Mouse (Mus musculus): ENCODE measurements at regions not wholly inside any gene's neighbourhood (a gene's known extent, or its start where the extent isn't known, plus 50 kb on each side); places are given as distances from the start of the nearest gene placed in this dataset.

GRCm38 (mm10) chr1:71900106-71901074 is 247.4 kb upstream of the Fn1 start:
- DNase-seq = no peak

- DNase-seq = no peak
Measured at GRCm38 (mm10) chr1:71899128-71899527, 246.1 kb upstream of the Fn1 start.

GRCm38 (mm10) chr1:71898198-71898597 is 245.2 kb upstream of the Fn1 start:
- DNase-seq = peak; percentile 8

- no peak for DNase-seq
Measured at GRCm38 (mm10) chr1:71897464-71898051, 244.6 kb upstream of the Fn1 start.

GRCm38 (mm10) chr1:71896141-71896725 is 243.2 kb upstream of the Fn1 start:
- DNase-seq = no peak

GRCm38 (mm10) chr1:71893636-71894035 is 240.6 kb upstream of the Fn1 start:
- DNase-seq = no peak

GRCm38 (mm10) chr1:71887809-71888208 is 234.8 kb upstream of the Fn1 start:
- peak; percentile 15 for DNase-seq

GRCm38 (mm10) chr1:71886903-71887302 is 233.9 kb upstream of the Fn1 start:
- DNase-seq = no peak

- no peak for DNase-seq
Measured at GRCm38 (mm10) chr1:71886233-71886632, 233.2 kb upstream of the Fn1 start.

- DNase-seq = no peak
Measured at GRCm38 (mm10) chr1:71881851-71882250, 228.9 kb upstream of the Fn1 start.

GRCm38 (mm10) chr1:71881191-71881590 is 228.2 kb upstream of the Fn1 start:
- DNase-seq = no peak

GRCm38 (mm10) chr1:71880480-71880879 is 227.5 kb upstream of the Fn1 start:
- DNase-seq = no peak

GRCm38 (mm10) chr1:71876712-71877401 is 223.9 kb upstream of the Fn1 start:
- no peak for DNase-seq

GRCm38 (mm10) chr1:71874037-71874436 is 221.0 kb upstream of the Fn1 start:
- no peak for DNase-seq

- no peak for DNase-seq
Measured at GRCm38 (mm10) chr1:71865670-71866069, 212.7 kb upstream of the Fn1 start.

GRCm38 (mm10) chr1:71864749-71865148 is 211.7 kb upstream of the Fn1 start:
- DNase-seq = no peak

GRCm38 (mm10) chr1:71853212-71853611 is 200.2 kb upstream of the Fn1 start:
- no peak for DNase-seq

GRCm38 (mm10) chr1:71851268-71851667 is 198.3 kb upstream of the Fn1 start:
- no peak for DNase-seq

GRCm38 (mm10) chr1:71848656-71849055 is 195.7 kb upstream of the Fn1 start:
- DNase-seq = no peak

GRCm38 (mm10) chr1:71844938-71845685 is 192.1 kb upstream of the Fn1 start:
- no peak for DNase-seq

- DNase-seq = no peak
Measured at GRCm38 (mm10) chr1:71837764-71838163, 184.8 kb upstream of the Fn1 start.

Data from gastrocnemius, postnatal 10 days (tissue).